Mouse (Mus musculus): Measurements from ENCODE around the gene Helt. TPM values are rescaled to one million over a fixed set of nuclear protein-coding genes. Genes with fewer than 3 reads are reported as not detected.
A peak's percentile ranks its signal among the peaks of the same experiment; 100 is the strongest.

Gene Helt
- total RNA-seq (2021) (not detected), polyA plus RNA-seq (2012; rRNA removed) (0.16 and 0.42 TPM in 2 replicates)
- long read RNA-seq, result 0 reads

- DNase-seq, result no peak
Measured at GRCm38 (mm10) chr8:46294181-46294892, at the start of gene Helt. Gene Helt, minus strand, starts transcription at chr8:46294671.

- no peak for DNase-seq
Measured at GRCm38 (mm10) chr8:46342272-46342671, 47.8 kb upstream of the Helt start.

GRCm38 (mm10) chr8:46340381-46341273 is 46.2 kb upstream of the Helt start:
- no peak for DNase-seq

GRCm38 (mm10) chr8:46339317-46339716 is 44.8 kb upstream of the Helt start:
- DNase-seq, result no peak

- no peak for DNase-seq
Measured at GRCm38 (mm10) chr8:46336351-46336750, 41.9 kb upstream of the Helt start.

GRCm38 (mm10) chr8:46332389-46333061 is 38.1 kb upstream of the Helt start:
- DNase-seq, result no peak

- no peak for DNase-seq
Measured at GRCm38 (mm10) chr8:46331801-46332200, 37.3 kb upstream of the Helt start.

DNA sequence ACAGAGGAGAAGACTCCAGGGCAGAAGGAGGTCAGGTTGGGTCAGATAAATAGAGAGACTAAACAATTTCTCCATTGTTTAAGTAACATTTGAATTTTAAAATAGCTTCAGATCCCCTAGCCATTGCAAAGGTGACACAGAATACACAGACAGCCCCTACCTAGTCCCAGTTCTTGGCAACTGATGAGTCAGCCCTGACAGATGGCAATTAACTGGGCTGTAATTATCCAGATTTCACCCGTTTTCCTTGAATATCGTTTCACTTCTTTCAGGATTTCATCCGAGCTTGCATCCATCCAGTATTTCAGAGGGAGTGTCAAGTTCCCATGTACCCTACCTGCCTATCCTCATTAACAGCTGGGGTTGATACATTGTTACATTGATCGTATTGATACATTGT is 34.9 kb upstream of the Helt start:
- DNase-seq, result no peak

- no peak for DNase-seq
Measured at GRCm38 (mm10) chr8:46327284-46327683, 32.8 kb upstream of the Helt start.

- no peak for DNase-seq
Measured at GRCm38 (mm10) chr8:46326715-46327114, 32.2 kb upstream of the Helt start.

DNA sequence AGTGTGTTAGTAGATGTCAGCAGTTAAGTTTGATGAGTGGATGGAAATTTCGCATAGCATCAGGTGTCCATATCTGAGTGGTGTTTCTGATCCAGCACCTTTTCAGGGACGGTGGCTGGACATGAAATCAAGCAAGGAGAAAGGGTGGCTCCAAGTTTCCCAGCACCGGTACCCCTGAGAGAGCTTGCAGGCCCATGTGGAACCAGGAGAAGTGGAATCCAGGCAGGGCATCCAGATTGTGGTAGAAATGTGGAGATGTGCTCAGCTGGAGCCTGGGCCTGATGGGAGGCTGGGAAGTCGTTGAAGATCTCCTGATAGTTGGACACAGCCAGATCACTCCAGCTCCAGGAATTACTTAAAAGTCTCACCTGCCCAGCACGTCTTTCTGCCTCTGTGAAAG is 30.2 kb upstream of the Helt start:
- DNase-seq, result no peak

- DNase-seq, result no peak
Measured at GRCm38 (mm10) chr8:46323672-46324191, 29.3 kb upstream of the Helt start.

GRCm38 (mm10) chr8:46322833-46323232 is 28.4 kb upstream of the Helt start:
- no peak for DNase-seq

DNA sequence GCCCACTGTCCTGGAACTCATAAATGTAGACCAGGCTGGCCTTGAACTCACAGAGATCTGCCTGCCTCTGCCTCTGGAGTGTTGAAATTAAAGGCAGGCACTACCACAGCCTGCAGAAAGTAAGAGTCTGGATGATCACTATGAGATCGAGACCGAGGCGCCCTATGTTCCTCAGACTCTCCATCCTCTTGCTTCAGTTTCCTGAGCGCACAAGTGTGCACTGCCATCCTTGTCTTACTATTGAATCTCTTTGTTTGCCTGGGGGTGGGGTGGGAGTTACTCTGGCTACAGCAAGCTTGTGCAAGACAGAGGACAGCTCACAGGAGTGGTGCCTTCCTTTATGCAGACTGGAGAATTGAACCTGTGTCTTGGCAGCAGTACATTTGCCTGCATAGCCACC is 27.9 kb upstream of the Helt start:
- DNase-seq, result no peak

GRCm38 (mm10) chr8:46318802-46319201 is 24.3 kb upstream of the Helt start:
- DNase-seq, result peak; percentile 33

GRCm38 (mm10) chr8:46317161-46317560 is 22.7 kb upstream of the Helt start:
- DNase-seq, result no peak

- no peak for DNase-seq
Measured at GRCm38 (mm10) chr8:46313798-46314197, 19.3 kb upstream of the Helt start.

DNA sequence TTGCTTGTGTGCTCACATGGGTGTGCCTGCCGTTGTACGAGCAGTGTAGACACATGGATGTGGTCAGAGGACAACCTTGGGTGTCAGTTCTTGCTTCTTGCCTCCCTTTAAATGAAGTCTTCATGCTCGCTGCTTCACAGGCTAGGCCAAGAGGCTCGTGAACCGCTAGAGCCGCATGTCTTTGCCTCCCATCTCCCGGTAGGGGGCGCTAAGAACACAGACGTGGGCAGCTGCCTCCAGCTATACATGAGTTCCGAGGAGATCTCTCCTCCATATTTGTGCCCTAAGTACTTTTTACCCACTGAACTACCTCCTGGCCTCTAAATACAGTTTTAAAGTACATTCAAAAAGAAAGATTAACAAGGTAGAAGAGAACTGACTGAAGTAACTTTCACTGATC is 16.7 kb upstream of the Helt start:
- peak; percentile 85 for DNase-seq

DNA sequence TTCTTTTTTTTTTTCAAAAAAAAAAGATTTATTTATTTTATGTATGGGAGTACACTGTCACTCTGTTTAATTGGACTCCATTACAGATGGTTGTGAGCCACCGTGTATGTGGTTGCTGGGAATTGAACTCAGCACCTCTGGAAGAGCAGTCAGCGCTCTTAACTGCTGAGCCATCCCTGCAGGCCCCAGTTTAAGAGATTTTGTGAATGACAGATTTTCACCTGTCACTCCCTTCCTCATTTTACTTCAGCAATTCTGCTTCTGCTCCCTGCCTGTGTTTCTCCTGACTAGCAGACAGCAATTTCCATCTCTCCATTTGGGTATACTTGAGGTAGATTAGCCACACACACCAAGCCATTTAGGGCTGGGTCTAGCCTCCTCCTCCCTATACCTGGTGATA is 13.7 kb upstream of the Helt start:
- DNase-seq, result no peak

DNA sequence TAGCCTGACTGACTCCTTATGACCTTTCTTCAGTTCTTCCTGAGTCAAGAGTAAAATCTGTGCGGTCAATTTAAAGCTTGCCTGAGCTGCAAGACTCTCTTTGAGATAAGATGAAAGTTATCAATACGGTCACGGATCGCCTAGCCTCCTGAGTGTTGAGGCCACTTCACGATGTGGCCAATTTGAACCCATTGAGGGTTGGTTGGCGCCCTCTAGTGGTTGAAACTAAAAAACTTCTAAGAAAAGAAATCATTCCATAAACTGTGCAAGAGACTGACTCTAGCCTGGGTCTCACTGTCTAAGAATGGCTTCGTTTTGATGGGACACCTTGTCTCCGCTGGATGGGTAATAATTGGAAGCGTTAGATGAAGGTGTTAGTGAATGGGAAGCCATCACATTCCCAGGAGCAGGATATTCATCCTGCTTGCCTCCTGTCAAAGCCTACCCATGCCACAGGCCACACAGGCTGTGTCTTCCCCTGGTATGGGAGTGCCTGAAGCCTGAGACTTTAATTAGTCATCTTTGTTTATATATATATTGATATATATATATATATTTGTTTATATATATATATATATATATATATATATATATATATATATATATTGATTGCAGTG is 11.4 kb upstream of the Helt start:
- peak; percentile 24 for DNase-seq

- no peak for DNase-seq
Measured at GRCm38 (mm10) chr8:46302121-46302520, 7.7 kb upstream of the Helt start.

DNA sequence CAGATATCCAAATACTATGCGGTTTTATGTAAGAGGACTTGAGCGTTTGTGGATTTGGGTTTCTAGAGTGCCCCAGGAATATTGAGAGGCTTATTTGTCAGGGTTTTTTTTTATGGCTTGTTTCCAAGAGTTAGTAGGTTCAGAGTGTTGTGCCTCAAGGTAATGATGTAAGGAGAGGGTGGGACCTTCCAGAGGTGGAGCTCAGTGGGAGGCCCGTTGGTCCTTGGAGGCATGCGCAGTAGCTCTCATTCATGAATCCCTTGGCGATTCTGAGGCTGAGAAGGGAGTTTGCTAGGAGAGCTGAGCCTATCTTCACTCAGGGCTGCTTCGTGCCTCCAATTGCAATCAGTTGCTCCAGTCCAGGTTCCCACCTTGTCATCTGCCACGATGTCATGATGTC is 4.4 kb upstream of the Helt start:
- DNase-seq, result no peak
